Mouse (Mus musculus): ENCODE results near the gene Ncapd2.

Gene Ncapd2

GRCm38 (mm10) chr6:125137002-125137671, 54.4 kb downstream of the Ncapd2 start:
- Histone ChIP-seq H3K27me3 (ENCODE audit: control insufficient read depth, insufficient read depth, low read length, poor library complexity, severe bottlenecking) (no peaks in the 10 kb centered on the region), H3K36me3 (ENCODE audit: control insufficient read depth, insufficient read depth, low read length, poor library complexity, severe bottlenecking) (peaks cover 12% of the 10 kb centered on the region)
- peak; percentile 65 for DNase-seq (ENCODE audit: low read depth, low spot score)

DNA sequence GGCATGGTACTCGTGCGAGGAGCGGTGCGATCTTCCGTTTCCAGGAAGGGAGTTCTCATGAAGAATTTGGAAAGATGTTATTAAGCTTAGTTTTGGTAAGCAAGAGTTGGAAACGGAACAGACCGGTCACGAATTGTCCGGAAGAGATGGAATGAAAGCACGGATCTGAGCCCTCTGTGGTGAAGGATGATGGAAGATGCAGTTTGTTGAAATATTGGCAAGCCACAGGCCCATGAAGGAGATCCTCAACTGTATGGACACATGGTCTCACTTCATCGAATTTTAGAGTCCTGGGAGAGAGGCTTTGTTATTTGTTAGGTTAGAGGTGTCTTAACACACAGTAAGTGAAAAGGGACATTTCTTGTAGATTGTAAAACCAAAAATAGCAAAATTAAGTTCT, 59.0 kb downstream of the Ncapd2 start:
- no peak for DNase-seq (ENCODE audit: low read depth, low spot score)
- peaks cover 4% of the 10 kb centered on the region; the same call in 1 of the 2 replicates for H3K36me3 ChIP-seq (ENCODE audit: control insufficient read depth, insufficient read depth, low read length, poor library complexity, severe bottlenecking)
- no peaks in the 10 kb centered on the region for H3K27me3 ChIP-seq (ENCODE audit: control insufficient read depth, insufficient read depth, low read length, poor library complexity, severe bottlenecking)

DNA sequence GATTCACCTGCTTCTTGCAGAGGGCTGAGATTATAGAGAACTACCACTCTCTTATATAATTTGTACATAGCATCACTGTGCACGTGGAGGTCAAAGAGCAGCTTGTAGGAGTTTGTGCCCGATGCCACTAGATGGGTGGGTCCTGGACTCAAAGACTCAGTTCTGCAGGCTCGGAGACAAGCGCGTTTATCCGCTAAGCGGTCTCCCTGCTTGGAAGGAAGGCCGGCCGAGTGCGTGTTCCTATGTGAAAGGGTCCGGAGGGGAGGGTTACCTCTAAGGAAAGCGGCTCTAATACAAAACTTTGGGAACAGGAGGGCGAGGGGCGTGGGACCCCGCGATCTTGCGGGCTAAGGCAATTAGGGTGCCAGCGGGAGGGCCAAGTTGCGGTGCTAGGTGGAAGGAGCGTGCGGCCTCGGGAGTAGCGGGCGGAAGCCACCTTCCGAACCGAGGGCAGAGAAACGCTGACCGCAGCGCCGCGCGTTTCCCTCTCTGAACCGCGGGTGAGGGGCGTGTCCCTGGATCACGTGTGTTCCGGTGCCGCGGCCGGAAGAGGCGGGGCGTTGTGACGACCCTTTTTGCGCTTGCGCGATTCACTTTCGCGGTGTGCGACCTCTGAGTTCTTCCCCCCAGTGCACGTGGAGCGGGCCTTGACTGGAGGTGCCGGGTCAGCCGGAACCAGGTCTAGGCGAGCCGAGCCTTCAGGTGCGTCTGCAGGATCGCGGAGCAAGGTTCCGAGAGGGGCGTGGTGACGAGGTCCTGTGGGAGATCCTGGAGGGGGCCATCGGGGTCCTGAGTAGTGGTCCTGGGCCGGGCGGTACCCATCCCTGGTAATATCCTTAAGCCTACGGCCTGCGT, 60.0 kb downstream of the Ncapd2 start, which contains the start of gene Nop2:
Gene Nop2 (plus strand): TSS at position 608 of the 855 bp plus-strand sequence.
- peak; percentile 97 for DNase-seq (ENCODE audit: low read depth, low spot score)
- Histone ChIP-seq H3K36me3 (ENCODE audit: control insufficient read depth, insufficient read depth, low read length, poor library complexity, severe bottlenecking) (peaks cover 5% of the 10 kb centered on the region), H3K27me3 (ENCODE audit: control insufficient read depth, insufficient read depth, low read length, poor library complexity, severe bottlenecking) (no peaks in the 10 kb centered on the region)

GRCm38 (mm10) chr6:125129710-125130402, 61.6 kb downstream of the Ncapd2 start:
- no peak for DNase-seq (ENCODE audit: low read depth, low spot score)
- H3K27me3 ChIP-seq (ENCODE audit: control insufficient read depth, insufficient read depth, low read length, poor library complexity, severe bottlenecking) = no peaks in the 10 kb centered on the region
- peaks cover 5% of the 10 kb centered on the region for H3K36me3 ChIP-seq (ENCODE audit: control insufficient read depth, insufficient read depth, low read length, poor library complexity, severe bottlenecking)

- H3K36me3 ChIP-seq (ENCODE audit: control insufficient read depth, insufficient read depth, low read length, poor library complexity, severe bottlenecking) = peaks cover 8% of the 10 kb centered on the region
- no peak for DNase-seq (ENCODE audit: low read depth, low spot score)
These were observed 62.8 kb downstream of the Ncapd2 start for GRCm38 (mm10) chr6:125128724-125129123.

DNA sequence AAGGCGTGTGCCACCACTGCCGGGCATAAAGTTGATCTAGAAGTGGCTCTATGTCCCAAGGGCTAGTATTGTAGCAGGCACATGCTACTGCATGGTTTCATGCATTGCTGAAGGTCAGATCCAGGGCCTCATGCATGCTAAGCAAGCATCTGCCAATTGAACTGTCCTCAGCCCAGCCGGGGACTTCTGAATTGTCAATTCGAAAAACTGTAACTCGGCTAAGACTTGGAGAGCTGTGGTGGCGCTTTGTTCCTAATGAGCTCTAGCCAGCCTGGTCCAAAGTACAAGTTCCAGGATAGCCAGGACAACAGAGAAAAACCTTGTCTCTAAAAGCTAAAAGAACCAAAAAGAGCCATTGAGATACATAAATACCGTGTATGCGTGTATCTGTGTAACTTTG, 72.1 kb downstream of the Ncapd2 start:
- no peak for DNase-seq (ENCODE audit: low read depth, low spot score)
- peaks cover 49% of the 10 kb centered on the region for H3K36me3 ChIP-seq (ENCODE audit: control insufficient read depth, insufficient read depth, low read length, poor library complexity, severe bottlenecking)

More at GRCm38 (mm10) chr6:125128724-125129123, 62.8 kb downstream of the Ncapd2 start:
- H3K27me3 ChIP-seq (ENCODE audit: control insufficient read depth, insufficient read depth, low read length, poor library complexity, severe bottlenecking) = no peaks in the 10 kb centered on the region

More for the DNA sequence above, 72.1 kb downstream of the Ncapd2 start:
- no peaks in the 10 kb centered on the region for H3K27me3 ChIP-seq (ENCODE audit: control insufficient read depth, insufficient read depth, low read length, poor library complexity, severe bottlenecking)

All from splenic B cell, adult 2 months (primary cell).